Mouse (Mus musculus) yolk sac, embryonic 10.5 days (tissue): Measurements from ENCODE around the gene Hoxa10.

Experiments
- DNase-seq: peaks from one replicate; pipeline ENCODE4 v3.0.0-alpha.2; 2017; ENCODE audit warnings: low spot score

Gene Hoxa10

GRCm38 (mm10) chr6:52240389-52241000 is at the start of gene Hoxa10:
Gene Hoxa10 (minus strand): TSS chr6:52240854.
- peak; percentile 85 for DNase-seq

GRCm38 (mm10) chr6:52290186-52290585 is 49.5 kb upstream of the Hoxa10 start:
- no peak for DNase-seq

GRCm38 (mm10) chr6:52283896-52284295 is 43.2 kb upstream of the Hoxa10 start:
- DNase-seq: no peak

- no peak for DNase-seq
Observed at GRCm38 (mm10) chr6:52281084-52281483, 40.4 kb upstream of the Hoxa10 start.

GRCm38 (mm10) chr6:52276920-52277319 is 36.3 kb upstream of the Hoxa10 start:
- no peak for DNase-seq

GRCm38 (mm10) chr6:52276382-52276781 is 35.7 kb upstream of the Hoxa10 start:
- no peak for DNase-seq

- DNase-seq: no peak
Observed at GRCm38 (mm10) chr6:52275563-52276280, 35.1 kb upstream of the Hoxa10 start.

- DNase-seq: no peak
Observed at GRCm38 (mm10) chr6:52274576-52274975, 33.9 kb upstream of the Hoxa10 start.

GRCm38 (mm10) chr6:52273656-52274280 is 33.1 kb upstream of the Hoxa10 start:
- DNase-seq: peak; percentile 27

GRCm38 (mm10) chr6:52272766-52273655 is 32.4 kb upstream of the Hoxa10 start:
- DNase-seq: no peak

GRCm38 (mm10) chr6:52270494-52271480 is 30.1 kb upstream of the Hoxa10 start:
- peak; percentile 71 for DNase-seq

GRCm38 (mm10) chr6:52268756-52269155 is 28.1 kb upstream of the Hoxa10 start:
- no peak for DNase-seq

GRCm38 (mm10) chr6:52268341-52268740 is 27.7 kb upstream of the Hoxa10 start:
- no peak for DNase-seq

GRCm38 (mm10) chr6:52267691-52268090 is 27.0 kb upstream of the Hoxa10 start:
- no peak for DNase-seq

GRCm38 (mm10) chr6:52267221-52267620 is 26.6 kb upstream of the Hoxa10 start:
- DNase-seq: no peak

- no peak for DNase-seq
Observed at GRCm38 (mm10) chr6:52266666-52266985, 26.0 kb upstream of the Hoxa10 start.

- DNase-seq: peak; percentile 18
Observed at GRCm38 (mm10) chr6:52265913-52266665, 25.4 kb upstream of the Hoxa10 start.

GRCm38 (mm10) chr6:52265306-52265912 is 24.8 kb upstream of the Hoxa10 start:
- DNase-seq: no peak

- no peak for DNase-seq
Observed at GRCm38 (mm10) chr6:52264106-52264790, 23.6 kb upstream of the Hoxa10 start.

GRCm38 (mm10) chr6:52263321-52263585 is 22.6 kb upstream of the Hoxa10 start:
- no peak for DNase-seq
